Mouse (Mus musculus): ENCODE results near the gene Stk11. TPM values are rescaled to one million over a fixed set of nuclear protein-coding genes. Genes with fewer than 3 reads are reported as not detected.
A peak's percentile ranks its signal among the peaks of the same experiment; 100 is the strongest.

Gene Stk11
- polyA plus RNA-seq, 1 experiment from 2014 or later, result 18.5 TPM

GRCm38 (mm10) chr10:80146568-80147011 lies 31.0 kb downstream of the Stk11 start:
- Histone ChIP-seq H3K4me1 (peaks cover 43% of the 10 kb centered on the region), H3K27ac (peak overlapping the region; percentile 100; the same call in 1 of the 2 replicates), H3K9me3 (no peaks in the 10 kb centered on the region), H3K36me3 (peaks cover 49% of the 10 kb centered on the region), H3K9ac (peak overlapping the region; percentile 96; the same call in 1 of the 2 replicates), H3K4me2 (0 out of 2 replicates have a peak overlapping the region, but pooled peaks have one; percentile 2), H3K27me3 (no peaks in the 10 kb centered on the region), H3K4me3 (peak overlapping the region; percentile 4; the same call in 1 of the 2 replicates)
- WGBS, result 63% methylated on average over 4 of the region's 4 CpGs
- no peak for ATAC-seq (ENCODE audit: insufficient number of reproducible peaks, insufficient read depth, low FRiP score, low TSS enrichment, low read depth)

GRCm38 (mm10) chr10:80147146-80147718 lies 31.6 kb downstream of the Stk11 start:
- H3K36me3 ChIP-seq, result peaks cover 56% of the 10 kb centered on the region
- H3K9ac ChIP-seq, result peak overlapping the region; percentile 96
- H3K9me3 ChIP-seq, result no peaks in the 10 kb centered on the region
- WGBS, result 71% methylated on average over 5 of the region's 5 CpGs
- ATAC-seq (ENCODE audit: insufficient number of reproducible peaks, insufficient read depth, low FRiP score, low TSS enrichment, low read depth), result no peak
- H3K27me3 ChIP-seq, result no peaks in the 10 kb centered on the region
- H3K4me3 ChIP-seq, result peak overlapping the region; percentile 97
- peak overlapping the region; percentile 98 for H3K4me2 ChIP-seq
- peak overlapping the region; percentile 100 for H3K27ac ChIP-seq
- H3K4me1 ChIP-seq, result peaks cover 50% of the 10 kb centered on the region

DNA sequence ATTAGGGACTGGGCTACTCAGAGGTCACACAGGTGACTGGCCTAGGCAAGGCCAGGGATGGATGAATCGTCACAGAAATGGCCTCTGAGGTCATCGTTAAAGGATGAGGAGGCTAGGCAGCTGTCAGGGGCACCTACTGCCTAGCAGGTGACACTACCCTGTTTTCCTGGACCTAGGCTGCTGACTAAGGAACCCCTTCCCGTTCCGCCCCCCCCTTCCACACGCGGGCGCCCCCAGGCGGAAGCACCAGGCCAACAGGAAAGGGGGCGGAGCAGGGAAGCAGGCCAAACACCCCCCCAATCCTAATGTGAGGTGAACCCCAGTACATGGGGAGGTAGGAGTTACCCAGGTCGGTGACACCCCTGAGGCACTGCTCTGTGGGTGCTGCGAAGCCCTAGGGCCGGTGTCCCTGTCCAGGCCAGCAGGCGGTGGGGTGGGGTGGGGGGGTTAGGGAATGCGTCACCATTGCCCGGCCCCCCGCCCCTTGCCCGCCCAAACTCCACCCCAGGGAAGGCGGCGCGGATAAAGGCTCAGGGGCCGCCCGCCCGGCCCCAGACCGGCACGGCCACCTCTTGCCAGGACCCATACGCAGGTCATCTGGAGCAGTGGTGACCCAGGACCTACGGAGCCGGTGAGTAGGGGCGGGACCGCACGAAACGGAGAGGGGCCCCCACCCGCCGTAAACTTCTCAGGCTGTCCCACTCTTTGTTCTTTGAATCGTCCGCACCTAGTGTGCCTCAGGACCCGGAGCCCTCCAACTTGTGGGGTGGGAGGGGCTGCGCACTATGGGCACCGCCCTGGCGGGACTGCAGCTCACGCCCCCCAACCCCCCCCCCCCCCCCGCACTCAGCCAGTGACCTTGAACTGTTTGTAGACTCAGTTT lies 32.4 kb downstream of the Stk11 start, which contains the start of gene Midn:
Gene Midn, plus strand, starts transcription at position 554 of the 883 bp plus-strand sequence.
- no peaks in the 10 kb centered on the region for H3K9me3 ChIP-seq
- H3K4me2 ChIP-seq, result peak within 1 kb of the TSS; percentile 98
- WGBS, result 2% methylated on average over 32 of the region's 42 CpGs
- peaks cover 63% of the 10 kb centered on the region for H3K36me3 ChIP-seq
- peak within 1 kb of the TSS; percentile 100 for H3K27ac ChIP-seq
- peaks cover 53% of the 10 kb centered on the region for H3K4me1 ChIP-seq
- no peaks in the 10 kb centered on the region for H3K27me3 ChIP-seq
- peak within 1 kb of the TSS; percentile 96 for H3K9ac ChIP-seq
- H3K4me3 ChIP-seq, result peak within 1 kb of the TSS; percentile 97
- ATAC-seq (ENCODE audit: insufficient number of reproducible peaks, insufficient read depth, low FRiP score, low TSS enrichment, low read depth), result peak; percentile 45

DNA sequence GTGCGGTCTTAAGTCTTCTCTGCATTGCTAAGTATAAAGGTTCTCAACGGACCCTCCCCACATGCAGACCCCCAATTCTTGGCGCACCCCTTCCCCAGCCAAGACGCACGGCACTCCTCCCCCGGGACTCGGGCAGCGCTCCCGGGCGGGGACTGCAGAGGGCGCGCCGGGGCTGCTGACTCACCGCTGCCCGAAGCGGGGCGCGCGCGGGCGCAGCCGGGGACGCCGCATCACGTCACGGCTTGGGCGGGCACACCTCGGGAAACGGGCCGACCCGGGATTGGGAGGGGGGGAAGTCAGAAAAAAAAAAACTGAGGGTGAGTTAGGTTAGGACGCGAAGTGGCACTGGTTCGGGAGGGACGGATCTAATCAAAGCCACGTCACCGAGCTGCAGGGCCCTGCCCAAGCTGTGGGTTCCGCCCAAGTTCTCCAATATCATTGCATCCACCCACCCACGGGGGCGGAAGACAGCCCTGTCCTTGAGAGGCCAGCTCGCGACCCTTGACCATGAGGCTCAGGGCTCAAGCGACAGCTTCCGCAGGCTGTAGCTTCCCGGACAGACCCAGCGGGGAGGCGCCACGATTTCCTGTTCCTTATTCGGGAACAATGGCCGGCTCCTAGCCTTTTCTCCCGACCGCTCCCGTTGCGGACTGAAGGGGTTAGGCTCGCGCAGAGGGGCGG lies 33.1 kb downstream of the Stk11 start:
- H3K4me1 ChIP-seq, result peaks cover 53% of the 10 kb centered on the region
- WGBS, result under 1% methylated on average over 57 of the region's 57 CpGs
- peak overlapping the region; percentile 96 for H3K9ac ChIP-seq
- H3K27ac ChIP-seq, result peak overlapping the region; percentile 100
- H3K36me3 ChIP-seq, result peaks cover 66% of the 10 kb centered on the region
- H3K9me3 ChIP-seq, result no peaks in the 10 kb centered on the region
- peak; percentile 41 for ATAC-seq (ENCODE audit: insufficient number of reproducible peaks, insufficient read depth, low FRiP score, low TSS enrichment, low read depth)
- no peaks in the 10 kb centered on the region for H3K27me3 ChIP-seq
- peak overlapping the region; percentile 97 for H3K4me3 ChIP-seq
- H3K4me2 ChIP-seq, result peak overlapping the region; percentile 98

GRCm38 (mm10) chr10:80149291-80150225 lies 34.0 kb downstream of the Stk11 start:
- peaks cover 66% of the 10 kb centered on the region for H3K36me3 ChIP-seq
- under 1% methylated on average over 87 of the region's 88 CpGs for WGBS
- peak overlapping the region; percentile 97 for H3K4me3 ChIP-seq
- ATAC-seq (ENCODE audit: insufficient number of reproducible peaks, insufficient read depth, low FRiP score, low TSS enrichment, low read depth), result peak; percentile 70
- no peaks in the 10 kb centered on the region for H3K27me3 ChIP-seq
- peak overlapping the region; percentile 96 for H3K9ac ChIP-seq
- H3K9me3 ChIP-seq, result no peaks in the 10 kb centered on the region
- peak overlapping the region; percentile 100 for H3K27ac ChIP-seq
- peaks cover 61% of the 10 kb centered on the region for H3K4me1 ChIP-seq
- H3K4me2 ChIP-seq, result peak overlapping the region; percentile 98

- WGBS, result under 1% methylated on average over 59 of the region's 71 CpGs
- Histone ChIP-seq H3K9me3 (no peaks in the 10 kb centered on the region), H3K4me3 (peak overlapping the region; percentile 97), H3K27me3 (no peaks in the 10 kb centered on the region), H3K27ac (peak overlapping the region; percentile 100), H3K9ac (peak overlapping the region; percentile 96), H3K36me3 (peaks cover 66% of the 10 kb centered on the region), H3K4me1 (peaks cover 63% of the 10 kb centered on the region), H3K4me2 (peak overlapping the region; percentile 98)
- ATAC-seq (ENCODE audit: insufficient number of reproducible peaks, insufficient read depth, low FRiP score, low TSS enrichment, low read depth), result no peak
Measured at GRCm38 (mm10) chr10:80150226-80151210, 34.9 kb downstream of the Stk11 start.

DNA sequence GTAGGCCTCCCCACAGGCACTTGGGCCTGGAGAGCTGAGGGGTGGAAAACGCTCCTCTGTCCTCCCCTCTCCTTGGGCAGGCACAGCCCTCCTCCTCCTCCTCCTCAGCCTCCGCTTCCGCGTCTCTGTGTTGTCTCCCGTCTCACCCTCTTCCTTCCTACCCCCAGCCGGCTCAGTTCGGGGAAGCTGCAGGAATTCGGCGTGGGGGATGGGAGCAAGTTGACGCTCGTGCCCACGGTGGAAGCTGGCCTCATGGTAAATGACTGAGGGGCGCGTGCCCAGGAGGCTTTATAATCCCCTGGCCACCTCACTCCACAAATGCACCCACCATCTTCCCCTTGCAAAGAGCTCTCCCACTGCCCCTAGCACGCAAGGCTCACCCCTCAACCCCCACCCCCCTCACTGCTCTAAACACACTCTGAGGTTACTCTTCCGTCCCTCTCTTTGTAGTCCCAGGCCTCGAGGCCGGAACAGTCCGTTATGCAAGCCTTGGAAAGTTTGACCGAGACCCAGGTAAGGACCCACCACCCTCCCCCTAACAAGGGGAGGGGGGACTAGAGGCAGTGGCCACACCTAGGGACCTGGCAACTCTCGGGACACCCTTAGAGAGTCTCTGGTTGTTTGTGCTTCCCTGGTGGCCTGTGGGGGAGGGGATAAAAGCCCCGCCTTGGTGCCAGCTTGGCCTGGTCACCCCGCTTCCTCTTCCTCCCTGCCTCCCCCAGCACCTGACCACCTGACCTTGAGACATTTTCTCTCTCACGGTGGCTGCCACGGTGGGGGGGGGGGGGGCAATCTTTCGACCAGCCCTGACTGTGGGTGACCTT lies 35.8 kb downstream of the Stk11 start:
- peak overlapping the region; percentile 96 for H3K9ac ChIP-seq
- H3K9me3 ChIP-seq, result no peaks in the 10 kb centered on the region
- H3K4me1 ChIP-seq, result peaks cover 61% of the 10 kb centered on the region
- peaks cover 66% of the 10 kb centered on the region for H3K36me3 ChIP-seq
- under 1% methylated on average over 26 of the region's 26 CpGs for WGBS
- peak overlapping the region; percentile 100 for H3K27ac ChIP-seq
- no peak for ATAC-seq (ENCODE audit: insufficient number of reproducible peaks, insufficient read depth, low FRiP score, low TSS enrichment, low read depth)
- peak overlapping the region; percentile 98 for H3K4me2 ChIP-seq
- H3K27me3 ChIP-seq, result no peaks in the 10 kb centered on the region
- peak overlapping the region; percentile 97 for H3K4me3 ChIP-seq

- no peak for ATAC-seq (ENCODE audit: insufficient number of reproducible peaks, insufficient read depth, low FRiP score, low TSS enrichment, low read depth)
- peak overlapping the region; percentile 96 for H3K9ac ChIP-seq
- H3K4me2 ChIP-seq, result peak overlapping the region; percentile 98
- 2% methylated on average over 15 of the region's 15 CpGs for WGBS
- peaks cover 63% of the 10 kb centered on the region for H3K4me1 ChIP-seq
- H3K4me3 ChIP-seq, result peak overlapping the region; percentile 97
- no peaks in the 10 kb centered on the region for H3K9me3 ChIP-seq
- H3K27me3 ChIP-seq, result no peaks in the 10 kb centered on the region
- peaks cover 67% of the 10 kb centered on the region for H3K36me3 ChIP-seq
- H3K27ac ChIP-seq, result peak overlapping the region; percentile 100
Measured at GRCm38 (mm10) chr10:80152071-80152872, 36.7 kb downstream of the Stk11 start.

DNA sequence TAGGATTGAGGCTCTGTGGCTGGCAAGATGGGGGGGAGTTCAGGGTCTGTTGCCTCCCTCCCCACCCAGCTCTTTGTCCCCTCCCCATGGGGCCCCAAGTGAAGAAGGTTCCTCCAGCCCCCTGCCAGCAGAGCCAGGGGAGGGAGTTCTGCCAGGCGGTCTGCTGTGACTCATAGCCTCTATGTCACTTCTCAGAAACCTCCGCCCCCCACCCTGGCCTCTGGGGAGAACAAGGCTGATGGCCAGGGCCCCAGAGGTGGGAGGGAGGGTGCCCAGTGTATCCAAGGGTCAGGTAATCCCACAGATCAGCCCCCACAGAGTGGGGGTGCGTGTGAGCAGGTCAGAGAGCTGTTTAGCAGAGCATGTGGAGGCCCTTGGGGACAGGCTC lies 37.3 kb downstream of the Stk11 start:
- Histone ChIP-seq H3K4me3 (peak overlapping the region; percentile 97), H3K27ac (peak overlapping the region; percentile 100), H3K4me1 (peaks cover 62% of the 10 kb centered on the region), H3K27me3 (no peaks in the 10 kb centered on the region), H3K36me3 (peaks cover 71% of the 10 kb centered on the region), H3K9ac (peak overlapping the region; percentile 96), H3K9me3 (no peaks in the 10 kb centered on the region), H3K4me2 (peak overlapping the region; percentile 98)
- WGBS, result 40% methylated on average over 3 of the region's 3 CpGs
- ATAC-seq (ENCODE audit: insufficient number of reproducible peaks, insufficient read depth, low FRiP score, low TSS enrichment, low read depth), result no peak

All from embryonic facial prominence, embryonic 13.5 days (tissue).